Mouse (Mus musculus) lung, postnatal 0 days (tissue): ENCODE results near the gene Chd6.

Source experiments
- CTCF ChIP-seq: IDR thresholded peaks from 2 replicates; pipeline ENCODE4 v1.5.1; 2016; ENCODE audit warnings: antibody characterized with exemption, mild to moderate bottlenecking
- EP300 ChIP-seq: IDR thresholded peaks from 2 replicates; pipeline ENCODE4 v1.6.1; 2016; ENCODE audit warnings: antibody characterized with exemption, mild to moderate bottlenecking, control low read depth

GRCm38 (mm10) chr2:161064836-161065235 lies 44.0 kb downstream of the Chd6 start:
- TF ChIP-seq CTCF (no peak), EP300 (no peak)
